Mouse (Mus musculus): ENCODE data around the gene H2-Q10. TPM values are rescaled to one million over a fixed set of nuclear protein-coding genes. Genes with fewer than 3 reads are reported as not detected.
"Not testable (repeated sequence)": the region's sequence is repeated elsewhere in the genome, so short reads cannot be mapped to it uniquely, and the experiment has no call there.

Gene H2-Q10
- total RNA-seq (2014; rRNA removed) (0.42 TPM in 1 of 2 replicates, not detected in the other), polyA plus RNA-seq (2015; fragmentation: Nextera tagmentation; extraction: Ambion mirVana) (0.47 and 0.62 TPM in 2 replicates)

- 1% methylated on average over 72 of the region's 80 CpGs for WGBS
- peak within 1 kb of the TSS; percentile 59 for H3K4me2 ChIP-seq (ENCODE audit: low read depth, low read length, poor library complexity, severe bottlenecking)
- no peak for TF ChIP-seq CTCF (IDR thresholded peaks at IDR 0.05)
- DNase-seq (ENCODE audit: low spot score), result no peak
- H3K27me3 ChIP-seq (ENCODE audit: insufficient read depth, low read length), result peaks cover 27% of the 10 kb centered on the region
- H3K9me3 ChIP-seq (ENCODE audit: low read length), result no peaks in the 10 kb centered on the region
- no peak for ATAC-seq (ENCODE audit: low FRiP score)
- H3K4me1 ChIP-seq (ENCODE audit: insufficient read depth, low read length), result no peaks in the 10 kb centered on the region
- peak within 1 kb of the TSS; percentile 40 for H3K4me3 ChIP-seq (ENCODE audit: low read depth, low read length)
- no peak within 1 kb of the TSS for H3K27ac ChIP-seq (ENCODE audit: low read depth, low read length)
- H3K9ac ChIP-seq (replicated peaks; ENCODE audit: low read length, poor library complexity, severe bottlenecking), result 0 out of 2 replicates have a peak within 1 kb of the TSS, but pooled peaks have one; percentile 29
- H3K36me3 ChIP-seq (ENCODE audit: insufficient read depth, low read length), result no peaks in the 10 kb centered on the region
Observed at GRCm38 (mm10) chr17:35469842-35470751, at the start of gene H2-Q10. H2-Q10 (plus strand) TSS chr17:35470089.

- not testable (repeated sequence) for H3K4me1 ChIP-seq (ENCODE audit: insufficient read depth, low read length); H3K4me2 ChIP-seq (ENCODE audit: low read depth, low read length, poor library complexity, severe bottlenecking); H3K9me3 ChIP-seq (ENCODE audit: low read length); ATAC-seq (ENCODE audit: low FRiP score); H3K4me3 ChIP-seq (ENCODE audit: low read depth, low read length); H3K27me3 ChIP-seq (ENCODE audit: insufficient read depth, low read length); H3K36me3 ChIP-seq (ENCODE audit: insufficient read depth, low read length); H3K27ac ChIP-seq (ENCODE audit: low read depth, low read length); H3K9ac ChIP-seq (replicated peaks; ENCODE audit: low read length, poor library complexity, severe bottlenecking)
- TF ChIP-seq CTCF (IDR thresholded peaks at IDR 0.05), result peak; percentile 80
- peak; percentile 26 for DNase-seq (ENCODE audit: low spot score)
- WGBS, result 15% methylated on average over 11 of the region's 11 CpGs
Observed at GRCm38 (mm10) chr17:35420206-35420810, 49.6 kb upstream of the H2-Q10 start.

- not testable (repeated sequence) for H3K27me3 ChIP-seq (ENCODE audit: insufficient read depth, low read length); H3K9ac ChIP-seq (replicated peaks; ENCODE audit: low read length, poor library complexity, severe bottlenecking); H3K27ac ChIP-seq (ENCODE audit: low read depth, low read length); H3K4me1 ChIP-seq (ENCODE audit: insufficient read depth, low read length); H3K9me3 ChIP-seq (ENCODE audit: low read length); H3K36me3 ChIP-seq (ENCODE audit: insufficient read depth, low read length); DNase-seq (ENCODE audit: low spot score); H3K4me3 ChIP-seq (ENCODE audit: low read depth, low read length); ATAC-seq (ENCODE audit: low FRiP score); H3K4me2 ChIP-seq (ENCODE audit: low read depth, low read length, poor library complexity, severe bottlenecking)
- WGBS, result 90% methylated on average over 4 of the region's 4 CpGs
Observed at GRCm38 (mm10) chr17:35421331-35421730, 48.6 kb upstream of the H2-Q10 start.

GRCm38 (mm10) chr17:35422360-35422759, 47.5 kb upstream of the H2-Q10 start:
- not testable (repeated sequence) for DNase-seq (ENCODE audit: low spot score); H3K27me3 ChIP-seq (ENCODE audit: insufficient read depth, low read length); H3K4me3 ChIP-seq (ENCODE audit: low read depth, low read length); H3K36me3 ChIP-seq (ENCODE audit: insufficient read depth, low read length); H3K9me3 ChIP-seq (ENCODE audit: low read length); H3K4me2 ChIP-seq (ENCODE audit: low read depth, low read length, poor library complexity, severe bottlenecking); H3K4me1 ChIP-seq (ENCODE audit: insufficient read depth, low read length); H3K27ac ChIP-seq (ENCODE audit: low read depth, low read length); ATAC-seq (ENCODE audit: low FRiP score); H3K9ac ChIP-seq (replicated peaks; ENCODE audit: low read length, poor library complexity, severe bottlenecking)
- WGBS, result 90% methylated on average over 5 of the region's 5 CpGs

- H3K4me1 ChIP-seq (ENCODE audit: insufficient read depth, low read length); DNase-seq (ENCODE audit: low spot score); H3K9ac ChIP-seq (replicated peaks; ENCODE audit: low read length, poor library complexity, severe bottlenecking); H3K36me3 ChIP-seq (ENCODE audit: insufficient read depth, low read length); H3K27ac ChIP-seq (ENCODE audit: low read depth, low read length); H3K9me3 ChIP-seq (ENCODE audit: low read length); H3K27me3 ChIP-seq (ENCODE audit: insufficient read depth, low read length); ATAC-seq (ENCODE audit: low FRiP score); H3K4me2 ChIP-seq (ENCODE audit: low read depth, low read length, poor library complexity, severe bottlenecking); H3K4me3 ChIP-seq (ENCODE audit: low read depth, low read length): not testable (repeated sequence)
- WGBS, result 77% methylated on average over 3 of the region's 3 CpGs
Observed at GRCm38 (mm10) chr17:35423131-35423810, 46.6 kb upstream of the H2-Q10 start.

- H3K9me3 ChIP-seq (ENCODE audit: low read length); H3K9ac ChIP-seq (replicated peaks; ENCODE audit: low read length, poor library complexity, severe bottlenecking); H3K4me3 ChIP-seq (ENCODE audit: low read depth, low read length); H3K4me2 ChIP-seq (ENCODE audit: low read depth, low read length, poor library complexity, severe bottlenecking); DNase-seq (ENCODE audit: low spot score); H3K27ac ChIP-seq (ENCODE audit: low read depth, low read length); H3K4me1 ChIP-seq (ENCODE audit: insufficient read depth, low read length); ATAC-seq (ENCODE audit: low FRiP score); H3K27me3 ChIP-seq (ENCODE audit: insufficient read depth, low read length); H3K36me3 ChIP-seq (ENCODE audit: insufficient read depth, low read length): not testable (repeated sequence)
- WGBS, result 83% methylated on average over 3 of the region's 3 CpGs
Observed at GRCm38 (mm10) chr17:35424106-35424505, 45.8 kb upstream of the H2-Q10 start.

GRCm38 (mm10) chr17:35424624-35425416, 45.1 kb upstream of the H2-Q10 start, which contains the start of gene H2-Q6:
H2-Q6 (plus strand) TSS chr17:35424850.
- H3K4me3 ChIP-seq (ENCODE audit: low read depth, low read length), result peak within 1 kb of the TSS; percentile 37
- not testable (repeated sequence) for H3K4me1 ChIP-seq (ENCODE audit: insufficient read depth, low read length); H3K27ac ChIP-seq (ENCODE audit: low read depth, low read length); H3K9me3 ChIP-seq (ENCODE audit: low read length); H3K9ac ChIP-seq (replicated peaks; ENCODE audit: low read length, poor library complexity, severe bottlenecking); H3K36me3 ChIP-seq (ENCODE audit: insufficient read depth, low read length); H3K27me3 ChIP-seq (ENCODE audit: insufficient read depth, low read length)
- peak within 1 kb of the TSS; percentile 51 for H3K4me2 ChIP-seq (ENCODE audit: low read depth, low read length, poor library complexity, severe bottlenecking)
- WGBS, result under 1% methylated on average over 51 of the region's 66 CpGs
- ATAC-seq (ENCODE audit: low FRiP score) (peak; percentile 82), DNase-seq (ENCODE audit: low spot score) (peak; percentile 65)
